Mouse (Mus musculus) spleen, postnatal 10 days (tissue): Measurements from ENCODE around the gene Sdhc.
A peak's percentile ranks its signal among the peaks of the same experiment; 100 is the strongest.

Experiments
- DNase-seq, 2 experiments: peaks; one replicate each; pipeline ENCODE4 v3.0.0; 2021 to 2022; ENCODE audit warnings: low spot score in 2 of 2

Sdhc gene

GRCm38 (mm10) chr1:171149974-171150760 is at the start of gene Sdhc, which contains the start of gene Mpz:
Sdhc (minus strand) TSS chr1:171150603.
Mpz (plus strand) TSS chr1:171150711.
- DNase-seq, result peak; percentile 93 to 98

DNA sequence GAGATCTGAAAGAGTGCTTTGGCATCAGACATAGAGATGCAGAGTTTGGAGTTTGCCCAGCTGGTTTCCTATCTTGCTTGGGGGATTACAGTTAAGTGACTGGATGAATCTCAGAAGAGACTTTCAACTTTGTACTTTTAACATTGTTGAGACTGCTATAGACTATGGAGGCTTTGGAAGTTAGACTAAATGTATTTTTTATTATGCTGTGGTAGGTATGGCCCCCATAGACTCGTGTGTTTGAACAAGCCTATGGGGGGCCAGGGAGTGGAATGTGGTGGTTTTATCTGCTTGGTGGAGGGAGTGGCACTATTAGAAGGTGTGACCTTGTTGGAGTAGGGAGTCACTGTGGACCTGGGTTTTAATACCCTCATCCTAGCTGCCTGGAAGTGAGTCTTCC is 49.1 kb upstream of the Sdhc start:
- no peak for DNase-seq

DNA sequence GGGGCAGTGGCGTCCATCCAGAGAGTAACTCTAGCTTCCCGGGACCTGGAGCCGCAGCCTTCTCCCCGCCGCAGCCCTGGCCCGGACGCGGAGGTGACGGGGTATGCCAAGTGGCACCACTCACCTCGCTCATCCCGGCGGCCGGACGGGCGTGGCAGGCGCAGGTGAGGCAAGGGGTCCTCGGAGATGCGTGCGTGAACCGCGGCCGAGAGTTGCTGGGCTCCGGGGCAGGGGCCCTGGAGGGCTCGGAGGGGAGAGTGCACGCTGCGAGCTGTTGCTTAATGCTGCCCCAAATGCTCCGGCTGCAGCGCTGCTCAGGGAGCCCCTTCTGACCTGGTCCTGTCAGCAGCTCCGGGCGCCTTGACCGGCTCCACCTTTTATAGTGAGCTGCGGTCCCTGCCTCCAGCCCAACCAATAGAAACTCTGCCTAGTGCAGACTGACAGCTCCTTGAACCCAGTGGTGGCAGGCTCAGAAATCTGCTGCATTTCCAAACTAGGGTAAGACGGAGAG is 45.5 kb upstream of the Sdhc start, which contains the start of gene Pcp4l1:
Gene Pcp4l1 (minus strand): TSS at position 382 of the 511 bp plus-strand sequence.
- no peak for DNase-seq

DNA sequence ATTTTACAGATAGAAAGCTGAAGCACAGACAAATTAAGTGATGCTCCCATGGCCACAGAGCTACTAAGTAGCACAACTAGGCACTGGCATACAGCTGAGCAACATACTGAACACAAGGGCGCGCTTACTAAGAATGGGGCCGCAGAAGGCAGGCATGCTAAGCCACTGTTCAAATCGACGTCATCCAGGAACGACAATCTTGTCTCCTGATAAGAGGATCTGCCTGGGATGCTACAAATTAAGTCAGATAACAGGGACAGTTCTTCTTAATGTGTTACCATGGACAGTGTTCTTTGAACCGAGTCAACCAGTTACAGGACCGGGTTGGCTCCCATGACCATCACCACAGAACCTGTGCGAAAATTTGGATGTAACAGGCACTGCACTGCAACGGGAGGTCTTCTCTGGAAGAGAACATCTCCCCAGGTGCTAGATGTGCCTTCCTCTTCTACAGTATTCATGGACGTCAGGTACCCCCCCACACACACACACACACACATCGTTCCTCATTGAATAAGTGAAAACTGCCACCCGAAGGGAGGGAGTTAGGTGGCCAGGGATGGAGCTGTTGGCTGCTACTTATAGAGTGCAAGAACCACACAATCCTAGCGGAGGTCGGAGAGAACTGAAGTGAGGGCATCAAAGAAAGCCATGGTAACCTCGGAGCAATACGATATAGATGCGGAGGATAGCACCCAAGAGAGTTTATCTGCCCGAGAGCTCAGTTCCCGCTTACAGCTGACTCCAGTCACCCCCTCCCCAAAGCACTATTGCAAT is 44.8 kb upstream of the Sdhc start:
- DNase-seq, result no peak

DNA sequence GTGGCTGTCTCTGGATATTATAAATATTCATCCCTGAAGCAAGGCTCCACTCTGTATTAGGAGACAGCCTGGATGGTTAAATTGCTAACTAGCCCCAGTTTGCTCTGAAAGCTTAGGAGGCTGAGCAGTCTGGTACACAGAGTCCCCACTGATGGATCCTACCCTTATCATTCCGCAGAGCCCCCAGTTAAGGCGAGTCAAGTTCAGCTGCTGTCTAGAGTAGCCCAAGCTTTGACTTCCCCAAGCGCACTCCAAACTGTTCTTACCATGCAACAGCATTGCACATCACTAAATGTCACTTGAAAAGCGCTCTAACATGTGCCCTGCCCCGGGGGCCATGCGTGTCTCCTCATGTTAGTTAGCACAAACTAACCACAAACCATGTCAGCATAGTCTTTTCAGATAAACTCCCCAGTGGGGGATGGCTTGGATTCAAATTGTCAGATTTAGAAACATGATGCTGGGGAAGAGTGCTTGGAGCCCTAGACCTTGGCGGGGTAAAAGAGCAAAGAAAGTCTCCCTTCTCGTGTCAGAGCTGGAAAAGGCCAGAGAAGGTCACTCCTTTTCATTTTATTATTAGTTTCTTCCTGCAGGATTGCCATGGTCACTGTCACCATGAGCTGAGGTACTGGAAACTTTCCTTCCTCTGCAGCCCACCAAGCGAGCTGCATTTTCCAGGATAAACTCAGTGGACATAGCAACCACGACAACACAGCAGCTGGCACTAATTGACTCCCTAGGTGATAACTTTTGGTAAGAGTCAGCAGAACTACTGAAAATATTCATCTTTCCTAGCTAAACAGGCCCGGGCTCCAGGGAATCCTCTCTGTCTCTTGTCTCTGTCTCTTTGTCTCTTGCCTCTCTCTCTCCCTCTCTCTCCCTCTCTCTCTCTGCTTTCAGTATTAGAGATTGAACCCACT is 43.8 kb upstream of the Sdhc start:
- no peak for DNase-seq

- DNase-seq, result no peak
These were observed 42.9 kb upstream of the Sdhc start for GRCm38 (mm10) chr1:171193093-171193840.

GRCm38 (mm10) chr1:171192283-171192682 is 41.9 kb upstream of the Sdhc start:
- DNase-seq, result no peak

DNA sequence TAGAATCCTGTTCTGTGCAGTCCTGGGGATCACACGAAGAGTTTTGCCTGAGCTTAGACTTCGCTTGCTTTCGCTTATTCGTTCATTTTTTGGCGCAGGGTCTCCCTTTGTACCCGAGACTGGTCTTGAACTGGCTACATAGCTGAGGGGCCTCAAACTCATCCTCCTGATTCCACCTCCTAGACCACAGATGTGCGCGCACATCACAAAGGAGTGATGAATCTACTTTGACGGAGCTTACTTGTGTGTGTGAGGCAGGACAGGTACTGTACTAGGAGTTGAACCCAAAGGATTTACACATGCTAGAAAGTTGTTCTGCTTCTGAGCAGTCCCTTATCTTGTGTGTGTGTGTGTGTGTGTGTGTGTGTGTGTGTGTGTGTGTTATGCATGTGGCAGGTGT is 40.4 kb upstream of the Sdhc start:
- DNase-seq, result no peak

- no peak for DNase-seq
These were observed 39.2 kb upstream of the Sdhc start for GRCm38 (mm10) chr1:171189476-171190114.

- DNase-seq, result no peak
These were observed 38.6 kb upstream of the Sdhc start for GRCm38 (mm10) chr1:171189046-171189445.

GRCm38 (mm10) chr1:171187851-171188700 is 37.7 kb upstream of the Sdhc start:
- no peak for DNase-seq

GRCm38 (mm10) chr1:171185655-171186054 is 35.3 kb upstream of the Sdhc start:
- DNase-seq, result no peak

DNA sequence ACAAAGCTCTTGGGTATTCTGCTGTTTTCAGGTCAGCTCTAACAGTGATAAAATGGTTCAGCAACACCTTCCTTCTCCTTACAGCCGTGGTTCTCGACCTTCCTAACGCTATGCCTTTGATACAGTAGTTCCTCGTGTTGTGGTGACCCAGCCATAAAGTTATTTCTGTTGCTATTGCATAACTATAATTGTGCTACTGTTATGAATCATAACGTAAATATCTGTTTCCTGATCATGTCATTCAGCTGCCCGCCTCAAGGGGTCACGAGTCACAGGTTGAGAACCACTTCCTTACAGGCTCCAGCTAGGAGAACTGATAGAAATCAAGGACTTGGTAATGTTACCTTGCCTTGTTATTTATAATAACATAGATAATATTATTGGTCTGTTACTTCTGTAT is 33.9 kb upstream of the Sdhc start:
- peak in 1 of 2 experiments; percentile 60 for DNase-seq

DNA sequence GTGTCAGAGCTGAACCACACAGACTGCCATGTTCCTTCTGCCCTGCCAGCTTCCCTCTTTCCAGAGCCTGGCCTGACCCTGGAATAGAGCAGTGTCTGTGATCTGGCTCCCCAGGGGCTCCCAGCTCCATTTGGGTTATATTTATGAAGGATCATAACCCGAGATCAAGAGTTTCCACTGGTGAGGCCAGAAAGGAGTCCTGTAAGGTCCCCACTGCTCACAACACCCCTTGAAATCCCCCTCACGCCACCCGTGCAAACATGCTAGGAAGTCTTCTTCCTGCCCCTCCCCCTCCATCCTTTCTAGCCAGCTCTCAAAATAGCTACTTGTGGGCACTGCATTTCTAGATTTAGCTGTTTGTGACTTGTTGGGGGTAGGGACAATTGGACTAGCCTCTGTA is 33.2 kb upstream of the Sdhc start:
- no peak for DNase-seq

GRCm38 (mm10) chr1:171183025-171183424 is 32.6 kb upstream of the Sdhc start:
- DNase-seq, result no peak

- DNase-seq, result no peak
These were observed 29.2 kb upstream of the Sdhc start for GRCm38 (mm10) chr1:171179487-171180171.

GRCm38 (mm10) chr1:171172779-171173178 is 22.4 kb upstream of the Sdhc start:
- no peak for DNase-seq

DNA sequence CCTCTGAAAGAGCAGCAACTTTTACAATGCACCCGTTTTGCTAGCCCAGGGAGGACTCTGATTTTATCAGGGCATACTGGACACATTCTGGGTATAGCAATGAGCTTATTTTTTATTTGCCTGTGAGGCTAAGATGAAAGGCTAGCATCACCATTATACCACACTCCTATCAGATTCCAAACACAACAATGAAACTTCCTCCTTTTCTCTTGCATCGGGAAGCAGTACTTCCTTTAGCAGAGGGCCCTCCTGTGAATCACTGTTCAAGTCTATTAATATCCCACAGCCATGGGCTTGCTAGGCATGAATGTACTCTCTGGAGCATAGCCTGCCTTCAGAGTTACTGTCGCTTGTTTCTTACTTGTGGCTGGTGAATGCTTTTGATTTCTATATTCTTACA is 20.7 kb upstream of the Sdhc start:
- no peak for DNase-seq

- DNase-seq, result no peak
These were observed 19.5 kb upstream of the Sdhc start for GRCm38 (mm10) chr1:171169913-171170312.
